Mouse (Mus musculus): ENCODE results near the gene B3gnt4. TPM values are rescaled to one million over a fixed set of nuclear protein-coding genes. Genes with fewer than 3 reads are reported as not detected.

B3gnt4 gene
- total and polyA plus RNA-seq, 2 experiments from 2014 or later = not detected

DNA sequence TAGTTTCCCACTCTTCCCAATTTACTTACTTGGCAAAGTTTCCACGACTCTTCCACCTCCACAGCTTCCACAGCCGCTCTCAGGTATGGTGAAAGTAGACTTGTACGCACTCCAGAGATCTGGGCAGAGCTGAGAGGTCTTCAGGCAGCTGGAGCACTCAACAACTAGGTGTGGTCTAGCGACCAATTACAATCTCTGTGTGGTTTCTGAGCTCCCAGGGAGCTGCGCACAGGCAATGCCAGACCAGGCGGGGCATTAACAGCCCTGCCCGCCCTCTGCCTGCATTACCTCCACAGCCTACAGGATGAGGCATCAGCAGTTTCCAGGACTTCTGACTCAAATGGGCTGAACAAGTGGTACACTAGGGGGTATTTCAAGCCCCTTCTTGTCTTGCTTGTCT lies 15.0 kb downstream of the B3gnt4 start, which contains the start of gene Gm49027:
Gene Gm49027 (minus strand): TSS at position 208 of the 400 bp plus-strand sequence.
- H3K4me2 ChIP-seq (ENCODE audit: low read depth, low read length) = peak within 1 kb of the TSS; percentile 83
- peak within 1 kb of the TSS; percentile 78 for H3K4me3 ChIP-seq (ENCODE audit: low read depth, low read length)
- no peak within 1 kb of the TSS for H3K27ac ChIP-seq (ENCODE audit: low read depth)
- 0 out of 2 replicates have a peak, but pooled peaks cover 9% of the 10 kb centered on the region for H3K4me1 ChIP-seq (ENCODE audit: control insufficient read depth, insufficient read depth)
- WGBS = 80% methylated on average over 7 of the region's 7 CpGs
- H3K36me3 ChIP-seq (replicated peaks; ENCODE audit: control insufficient read depth, insufficient read depth, low read length) = peaks cover 15% of the 10 kb centered on the region
- no peaks in the 10 kb centered on the region for H3K27me3 ChIP-seq (ENCODE audit: control insufficient read depth, insufficient read depth, low read length)
- no peak for TF ChIP-seq EP300 (IDR thresholded peaks at IDR 0.05; ENCODE audit: low read depth)
- TF ChIP-seq CTCF (IDR thresholded peaks at IDR 0.05; ENCODE audit: low read depth) = no peak
- no peak within 1 kb of the TSS for H3K9ac ChIP-seq (replicated peaks; ENCODE audit: low read depth, low read length)
- ATAC-seq (ENCODE audit: insufficient read depth, low read depth) (no peak), DNase-seq (ENCODE audit: low spot score) (no peak)
- no peaks in the 10 kb centered on the region for H3K9me3 ChIP-seq (replicated peaks; ENCODE audit: control insufficient read depth, low read length)

DNA sequence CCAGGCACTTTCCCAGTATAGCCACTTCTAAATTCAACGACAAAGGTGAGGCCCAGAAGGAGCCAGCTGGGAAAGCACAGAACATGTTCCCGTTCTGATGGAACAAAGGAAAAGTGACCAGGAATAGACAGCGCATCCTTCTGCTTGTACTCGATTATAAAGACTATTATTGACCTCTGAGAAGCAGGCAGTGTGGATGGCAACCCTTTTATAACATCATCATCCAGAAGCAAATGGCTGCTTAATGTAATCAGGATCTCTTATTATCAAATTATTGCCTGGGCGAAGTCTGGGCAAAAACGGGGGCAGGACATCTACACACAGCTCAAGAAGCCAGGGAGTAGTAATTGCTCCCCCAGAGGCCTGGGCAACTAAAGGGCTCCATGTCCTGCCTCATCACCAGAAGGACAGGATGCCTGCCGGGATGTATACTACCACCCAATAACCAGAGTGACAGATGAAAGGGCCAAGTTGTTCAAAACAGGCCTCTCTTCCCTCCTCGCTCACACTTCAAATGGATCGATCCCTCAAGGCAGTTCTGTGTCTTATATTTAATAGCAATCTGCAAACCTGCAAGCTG lies 15.7 kb downstream of the B3gnt4 start:
- no peak for ATAC-seq (ENCODE audit: insufficient read depth, low read depth)
- DNase-seq (ENCODE audit: low spot score) = no peak
- no peak overlapping the region for H3K4me3 ChIP-seq (ENCODE audit: low read depth, low read length)
- H3K27ac ChIP-seq (ENCODE audit: low read depth) = no peak overlapping the region
- 0 out of 2 replicates have a peak, but pooled peaks cover 9% of the 10 kb centered on the region for H3K4me1 ChIP-seq (ENCODE audit: control insufficient read depth, insufficient read depth)
- no peak overlapping the region for H3K4me2 ChIP-seq (ENCODE audit: low read depth, low read length)
- 83% methylated on average over 9 of the region's 9 CpGs for WGBS
- H3K27me3 ChIP-seq (ENCODE audit: control insufficient read depth, insufficient read depth, low read length) = no peaks in the 10 kb centered on the region
- H3K9ac ChIP-seq (replicated peaks; ENCODE audit: low read depth, low read length) = no peak overlapping the region
- no peak for TF ChIP-seq EP300 (IDR thresholded peaks at IDR 0.05; ENCODE audit: low read depth)
- TF ChIP-seq CTCF (IDR thresholded peaks at IDR 0.05; ENCODE audit: low read depth) = no peak
- H3K9me3 ChIP-seq (replicated peaks; ENCODE audit: control insufficient read depth, low read length) = no peaks in the 10 kb centered on the region
- H3K36me3 ChIP-seq (replicated peaks; ENCODE audit: control insufficient read depth, insufficient read depth, low read length) = peaks cover 22% of the 10 kb centered on the region

- Histone ChIP-seq H3K27me3 (ENCODE audit: control insufficient read depth, insufficient read depth, low read length) (no peaks in the 10 kb centered on the region), H3K9ac (replicated peaks; ENCODE audit: low read depth, low read length) (no peak overlapping the region), H3K36me3 (replicated peaks; ENCODE audit: control insufficient read depth, insufficient read depth, low read length) (peaks cover 45% of the 10 kb centered on the region), H3K4me1 (ENCODE audit: control insufficient read depth, insufficient read depth) (no peaks in the 10 kb centered on the region), H3K4me3 (ENCODE audit: low read depth, low read length) (no peak overlapping the region), H3K27ac (ENCODE audit: low read depth) (no peak overlapping the region), H3K4me2 (ENCODE audit: low read depth, low read length) (no peak overlapping the region), H3K9me3 (replicated peaks; ENCODE audit: control insufficient read depth, low read length) (no peaks in the 10 kb centered on the region)
- DNase-seq (ENCODE audit: low spot score) (no peak), ATAC-seq (ENCODE audit: insufficient read depth, low read depth) (no peak)
- TF ChIP-seq CTCF (IDR thresholded peaks at IDR 0.05; ENCODE audit: low read depth) (no peak), EP300 (IDR thresholded peaks at IDR 0.05; ENCODE audit: low read depth) (no peak)
- WGBS = 69% methylated on average over 7 of the region's 7 CpGs
Observed at GRCm38 (mm10) chr5:123528641-123529040, 18.4 kb downstream of the B3gnt4 start.

DNA sequence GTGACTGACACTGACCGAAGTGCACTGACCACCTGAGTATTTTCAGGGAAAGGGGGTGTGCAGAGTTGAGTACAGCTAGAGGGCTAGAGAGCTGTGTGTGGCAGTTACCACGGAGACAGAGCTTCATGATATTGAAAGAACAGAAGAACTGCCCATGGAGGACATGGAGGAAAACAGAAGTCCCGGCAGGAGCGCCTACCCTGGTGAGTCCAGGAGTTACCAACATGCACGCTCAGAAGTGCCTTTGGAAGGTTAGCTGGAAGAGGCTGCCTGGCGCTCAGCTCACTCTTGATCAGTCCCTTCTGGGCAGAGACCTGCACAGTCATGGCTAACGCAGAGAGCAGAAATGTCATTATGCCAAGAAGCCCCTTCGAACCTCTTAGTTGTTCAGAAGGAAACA lies 19.8 kb downstream of the B3gnt4 start:
- 88% methylated on average over 8 of the region's 8 CpGs for WGBS
- H3K4me2 ChIP-seq (ENCODE audit: low read depth, low read length) = no peak overlapping the region
- no peaks in the 10 kb centered on the region for H3K4me1 ChIP-seq (ENCODE audit: control insufficient read depth, insufficient read depth)
- no peak overlapping the region for H3K27ac ChIP-seq (ENCODE audit: low read depth)
- DNase-seq (ENCODE audit: low spot score) (no peak), ATAC-seq (ENCODE audit: insufficient read depth, low read depth) (no peak)
- H3K4me3 ChIP-seq (ENCODE audit: low read depth, low read length) = no peak overlapping the region
- H3K9ac ChIP-seq (replicated peaks; ENCODE audit: low read depth, low read length) = no peak overlapping the region
- H3K27me3 ChIP-seq (ENCODE audit: control insufficient read depth, insufficient read depth, low read length) = no peaks in the 10 kb centered on the region
- H3K9me3 ChIP-seq (replicated peaks; ENCODE audit: control insufficient read depth, low read length) = no peaks in the 10 kb centered on the region
- TF ChIP-seq EP300 (IDR thresholded peaks at IDR 0.05; ENCODE audit: low read depth) (no peak), CTCF (IDR thresholded peaks at IDR 0.05; ENCODE audit: low read depth) (no peak)
- H3K36me3 ChIP-seq (replicated peaks; ENCODE audit: control insufficient read depth, insufficient read depth, low read length) = peaks cover 54% of the 10 kb centered on the region

GRCm38 (mm10) chr5:123533801-123534200 lies 23.5 kb downstream of the B3gnt4 start:
- ATAC-seq (ENCODE audit: insufficient read depth, low read depth) (no peak), DNase-seq (ENCODE audit: low spot score) (no peak)
- TF ChIP-seq EP300 (IDR thresholded peaks at IDR 0.05; ENCODE audit: low read depth) (no peak), CTCF (IDR thresholded peaks at IDR 0.05; ENCODE audit: low read depth) (no peak)
- Histone ChIP-seq H3K9me3 (replicated peaks; ENCODE audit: control insufficient read depth, low read length) (no peaks in the 10 kb centered on the region), H3K4me3 (ENCODE audit: low read depth, low read length) (no peak overlapping the region), H3K27ac (ENCODE audit: low read depth) (no peak overlapping the region), H3K9ac (replicated peaks; ENCODE audit: low read depth, low read length) (no peak overlapping the region), H3K4me2 (ENCODE audit: low read depth, low read length) (no peak overlapping the region), H3K36me3 (replicated peaks; ENCODE audit: control insufficient read depth, insufficient read depth, low read length) (peaks cover 77% of the 10 kb centered on the region), H3K27me3 (ENCODE audit: control insufficient read depth, insufficient read depth, low read length) (no peaks in the 10 kb centered on the region), H3K4me1 (ENCODE audit: control insufficient read depth, insufficient read depth) (no peaks in the 10 kb centered on the region)
- 80% methylated on average over 10 of the region's 10 CpGs for WGBS

GRCm38 (mm10) chr5:123555693-123556092 lies 45.4 kb downstream of the B3gnt4 start:
- Histone ChIP-seq H3K4me2 (ENCODE audit: low read depth, low read length) (no peak overlapping the region), H3K4me3 (ENCODE audit: low read depth, low read length) (no peak overlapping the region), H3K27me3 (ENCODE audit: control insufficient read depth, insufficient read depth, low read length) (no peaks in the 10 kb centered on the region), H3K9me3 (replicated peaks; ENCODE audit: control insufficient read depth, low read length) (no peaks in the 10 kb centered on the region), H3K36me3 (replicated peaks; ENCODE audit: control insufficient read depth, insufficient read depth, low read length) (peaks cover 46% of the 10 kb centered on the region), H3K27ac (ENCODE audit: low read depth) (no peak overlapping the region), H3K9ac (replicated peaks; ENCODE audit: low read depth, low read length) (no peak overlapping the region), H3K4me1 (ENCODE audit: control insufficient read depth, insufficient read depth) (no peaks in the 10 kb centered on the region)
- TF ChIP-seq EP300 (IDR thresholded peaks at IDR 0.05; ENCODE audit: low read depth) = no peak
- TF ChIP-seq CTCF (IDR thresholded peaks at IDR 0.05; ENCODE audit: low read depth) = no peak
- ATAC-seq (ENCODE audit: insufficient read depth, low read depth) (no peak), DNase-seq (ENCODE audit: low spot score) (no peak)
- WGBS = 72% methylated on average over 7 of the region's 7 CpGs
